Mouse (Mus musculus) neural tube, embryonic 12.5 days (tissue): ENCODE results near the gene Tgfbrap1. TPM values are rescaled to one million over a fixed set of nuclear protein-coding genes. Genes with fewer than 3 reads are reported as not detected.

ENCODE experiments used
- microRNA-seq: library from miRNA; unstranded; fragments of <30 nt; microRNA quantifications from one replicate; pipeline ENCODE4, GENCODE M21; 2017
- polyA plus RNA-seq: library from polyadenylated mRNA; unstranded; fragments of >200 nt; fragmentation: Nextera tagmentation; extraction: Ambion mirVana; gene quantifications from 2 replicates; pipeline ENCODE4 v1.2.1, GENCODE M21; 2016

Tgfbrap1 gene
- polyA plus RNA-seq, 1 experiment from 2014 or later, result 15.0 TPM

Small RNA genes lying within 50 kb of the gene (microRNA-seq; reads per million reads assigned to microRNA genes)
- not detected for gene Gm24001

Other genes starting within 250 kb of the Tgfbrap1 start
- 40.3 and 41.6 TPM in 2 replicates for gene Mrps9, start 247.4 kb downstream of the Tgfbrap1 start, polyA plus RNA-seq
- gene Gpr45, start 145.8 kb downstream of the Tgfbrap1 start, polyA plus RNA-seq, result 14.4 and 14.7 TPM in 2 replicates
- gene AI597479, start 73 bp upstream of the Tgfbrap1 start, polyA plus RNA-seq, result 40.5 and 40.8 TPM in 2 replicates
- gene Fhl2, start 98.3 kb upstream of the Tgfbrap1 start, polyA plus RNA-seq, result 14.4 and 16.8 TPM in 2 replicates